Mouse (Mus musculus) stomach, postnatal 0 days (tissue): ENCODE measurements around the gene Zfp575.

Experiments
- CTCF ChIP-seq: IDR thresholded peaks from 2 replicates; pipeline ENCODE4 v1.5.1; 2016; ENCODE audit warnings: antibody characterized with exemption, low read depth, mild to moderate bottlenecking, moderate library complexity
- EP300 ChIP-seq: optimal IDR thresholded peaks from 2 replicates; pipeline ENCODE3; 2016; ENCODE audit warnings: antibody characterized with exemption

GRCm38 (mm10) chr7:24571071-24571470 lies 16.4 kb downstream of the Zfp575 start:
- TF ChIP-seq CTCF (no peak), EP300 (no peak)
